Mouse (Mus musculus) kidney, adult 11 months (tissue): ENCODE measurements at regions not wholly inside any gene's neighbourhood (a gene's known extent, or its start where the extent isn't known, plus 50 kb on each side); places are given as distances from the start of the nearest gene placed in this dataset.

ENCODE experiments used
- DNase-seq: peaks from one replicate; pipeline ENCODE4 v3.0.0; 2022

DNA sequence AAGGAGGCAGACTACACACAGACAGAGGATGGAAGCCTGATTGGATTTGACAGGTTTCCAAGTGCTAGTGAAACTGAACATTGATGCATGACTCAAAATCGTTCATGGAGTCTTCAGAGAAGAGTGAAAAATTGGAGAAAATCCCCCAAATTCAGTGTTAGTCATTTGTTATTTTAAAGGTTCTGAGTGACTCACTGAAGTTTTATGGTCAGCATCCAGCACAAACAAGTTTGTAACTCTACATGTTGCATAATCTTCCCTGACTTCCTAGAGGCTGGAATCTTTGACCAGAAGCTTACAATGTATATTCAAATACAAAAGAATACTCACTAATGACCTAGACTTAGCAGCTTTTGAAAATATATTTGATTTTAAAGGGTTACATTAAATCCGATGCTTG, 224.3 kb upstream of the Pot1a start:
- no peak for DNase-seq

DNA sequence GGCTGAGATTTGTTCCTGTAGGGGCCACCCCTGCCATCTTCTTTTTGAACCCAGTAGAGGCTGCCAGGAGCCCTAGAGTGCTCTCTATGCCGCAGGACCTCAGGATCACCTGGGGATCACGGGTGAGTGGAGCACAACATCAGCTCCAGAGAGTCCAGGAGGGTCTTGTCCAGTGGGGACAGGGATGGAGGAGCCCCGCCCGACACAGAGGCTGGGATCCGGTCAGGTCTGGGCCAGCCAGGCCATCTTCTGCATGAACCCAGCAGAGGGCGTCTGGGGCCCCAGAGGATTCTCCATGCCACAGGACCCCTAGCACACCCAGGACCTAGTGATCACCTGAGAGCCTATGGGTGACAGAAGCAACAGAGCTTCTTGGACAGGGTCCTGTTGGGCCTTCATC, 206.3 kb upstream of the Pot1a start:
- DNase-seq = no peak

DNA sequence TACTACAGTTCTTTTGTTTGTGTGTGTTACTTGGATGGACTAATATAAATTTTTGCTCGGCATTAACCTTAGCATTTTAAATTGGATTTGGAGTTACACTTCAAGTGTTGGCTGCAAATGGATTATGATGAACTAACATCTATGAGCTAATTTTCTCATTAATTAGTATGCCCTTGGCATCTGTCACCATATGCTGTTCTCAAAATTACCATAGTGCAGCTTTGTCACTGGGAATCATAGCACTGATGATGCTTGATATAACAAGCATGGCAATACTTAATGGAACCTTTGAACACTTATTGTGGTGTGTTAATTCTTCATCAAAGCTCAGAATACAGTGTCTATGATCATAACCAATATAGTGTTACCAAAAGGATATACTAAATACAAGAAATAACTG, 185.0 kb upstream of the Pot1a start:
- no peak for DNase-seq

DNA sequence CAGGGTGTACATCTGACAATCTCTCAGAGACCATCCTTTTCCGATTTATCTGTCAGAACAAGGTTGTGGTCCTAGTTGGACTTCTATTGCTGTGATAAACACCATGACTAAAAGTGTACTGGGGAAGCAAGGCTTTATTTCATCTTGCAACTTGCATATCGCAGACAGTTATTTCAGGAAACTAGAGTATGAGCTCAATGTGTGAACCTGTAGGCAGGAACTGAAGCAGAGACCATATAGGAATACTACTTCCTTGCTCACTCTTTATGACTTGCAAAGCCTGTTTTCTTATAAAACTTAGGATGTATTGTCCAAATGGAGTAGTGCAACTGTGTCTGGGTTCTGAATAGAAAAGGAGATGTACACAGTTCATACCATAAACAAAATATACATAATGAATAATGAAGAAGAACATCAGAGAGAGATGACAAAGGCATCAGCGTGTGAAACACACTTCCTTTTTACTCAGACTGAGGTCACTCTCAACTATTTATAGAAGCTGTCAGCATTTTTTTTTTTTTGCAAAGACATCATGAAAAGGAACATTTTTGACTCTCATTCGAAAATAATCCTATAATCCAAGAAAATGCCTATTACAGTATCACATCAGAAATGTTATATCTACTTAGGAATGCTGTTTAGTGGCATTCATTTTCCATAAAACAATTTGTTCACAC, 169.3 kb upstream of the Pot1a start:
- no peak for DNase-seq

DNA sequence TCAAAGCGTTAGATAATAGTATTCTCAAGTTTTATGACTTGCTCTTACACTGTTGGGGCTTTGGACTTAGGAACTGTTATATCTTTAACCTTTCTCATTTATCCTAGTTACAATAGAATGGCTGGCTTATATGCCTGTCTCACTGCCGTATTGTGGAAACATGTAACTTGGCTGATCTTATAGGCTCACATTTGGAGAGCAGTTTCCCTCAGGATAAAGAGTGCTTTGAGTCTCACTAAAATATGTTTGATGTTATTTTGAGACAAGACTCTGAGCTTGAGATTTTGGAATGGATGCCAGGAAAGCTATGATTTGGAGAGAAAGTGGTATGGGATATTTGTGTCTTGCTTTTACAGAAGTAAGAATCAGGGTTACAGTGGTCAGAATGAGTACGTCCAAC, 156.4 kb upstream of the Pot1a start:
- no peak for DNase-seq

DNA sequence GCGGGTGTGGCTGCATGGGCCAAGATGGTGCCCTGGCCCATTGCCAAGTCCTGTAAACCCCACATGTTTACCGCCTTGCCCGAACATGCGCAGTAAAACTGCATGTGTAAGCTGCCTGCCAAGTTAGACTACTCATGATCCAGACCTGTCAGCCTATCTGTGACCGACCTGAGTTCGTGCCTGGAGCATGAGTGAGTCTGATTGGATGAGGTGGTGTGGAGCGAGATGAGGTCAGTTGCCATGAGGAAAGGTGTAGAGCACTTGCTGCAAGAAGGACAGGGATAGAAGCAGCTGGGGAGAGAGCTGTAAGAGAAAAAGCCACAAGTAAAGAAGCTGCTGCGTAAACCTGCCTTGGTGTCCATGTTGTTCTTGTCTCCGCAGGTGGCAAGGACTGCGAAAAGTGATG, 122.1 kb upstream of the Pot1a start:
- no peak for DNase-seq

DNA sequence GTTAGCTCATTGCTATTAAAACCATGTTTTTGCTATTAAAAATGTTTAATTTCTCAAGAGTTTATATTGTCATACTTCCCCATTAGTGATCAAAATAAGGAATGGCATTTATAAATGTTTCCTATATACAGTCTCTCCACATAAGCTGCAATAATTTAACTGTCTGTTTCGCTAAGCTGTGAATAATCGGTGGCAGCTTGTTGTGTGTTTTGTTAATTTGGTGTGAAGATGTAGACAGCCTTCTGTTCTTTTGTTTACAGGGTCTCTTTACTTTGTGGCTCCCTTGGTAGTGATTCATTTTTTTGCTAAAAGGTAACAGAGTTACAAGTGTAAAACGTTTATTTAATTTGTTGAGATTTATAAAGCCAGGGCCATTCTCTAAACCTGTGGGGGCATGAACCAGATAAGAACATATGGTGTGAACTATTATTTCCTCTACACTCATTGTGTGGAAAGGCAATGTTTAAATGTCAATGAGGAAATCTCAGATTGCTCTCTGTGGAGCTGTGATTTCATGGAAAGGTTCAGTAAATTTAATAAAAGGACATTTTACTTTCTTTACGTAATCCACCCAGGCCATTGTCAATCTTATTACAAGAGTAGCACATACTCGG, 108.9 kb upstream of the Pot1a start:
- no peak for DNase-seq

DNA sequence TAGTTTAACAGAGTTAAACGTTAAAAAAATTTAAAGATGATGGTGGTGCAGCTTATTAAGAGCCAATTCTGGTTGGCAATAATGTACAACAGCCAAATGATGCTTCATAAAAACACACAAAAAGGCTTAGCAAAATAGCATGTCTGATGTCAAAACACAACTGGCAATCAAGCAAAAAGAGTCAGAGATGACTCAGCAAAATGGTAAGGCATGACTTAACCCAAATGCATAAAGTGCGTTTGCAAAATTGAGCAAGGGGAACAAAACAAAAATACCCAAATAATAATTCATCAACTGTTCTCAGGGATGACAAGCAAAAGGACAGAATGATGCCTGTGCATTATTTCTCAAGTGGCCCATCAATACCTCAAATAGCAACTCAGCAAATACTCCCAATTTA, 105.1 kb upstream of the Pot1a start:
- no peak for DNase-seq

DNA sequence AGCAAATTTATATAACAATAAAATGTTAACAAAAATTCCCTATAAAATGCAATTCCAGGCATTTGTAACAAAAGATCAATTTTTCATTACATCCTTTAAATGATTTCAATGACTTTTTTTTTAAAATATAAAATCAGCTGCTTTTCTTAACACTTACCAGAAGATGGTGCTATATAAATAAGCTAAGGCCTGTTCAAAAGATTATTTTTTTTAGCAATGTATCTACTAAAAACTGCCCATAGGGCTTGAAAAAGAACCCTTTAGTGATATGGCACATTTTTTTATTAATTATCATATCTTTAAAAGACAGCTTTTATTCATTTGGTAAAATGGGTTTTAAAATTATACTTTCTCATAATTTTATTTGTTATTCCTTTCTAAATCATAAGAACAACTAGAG, 90.9 kb upstream of the Pot1a start:
- DNase-seq = no peak

DNA sequence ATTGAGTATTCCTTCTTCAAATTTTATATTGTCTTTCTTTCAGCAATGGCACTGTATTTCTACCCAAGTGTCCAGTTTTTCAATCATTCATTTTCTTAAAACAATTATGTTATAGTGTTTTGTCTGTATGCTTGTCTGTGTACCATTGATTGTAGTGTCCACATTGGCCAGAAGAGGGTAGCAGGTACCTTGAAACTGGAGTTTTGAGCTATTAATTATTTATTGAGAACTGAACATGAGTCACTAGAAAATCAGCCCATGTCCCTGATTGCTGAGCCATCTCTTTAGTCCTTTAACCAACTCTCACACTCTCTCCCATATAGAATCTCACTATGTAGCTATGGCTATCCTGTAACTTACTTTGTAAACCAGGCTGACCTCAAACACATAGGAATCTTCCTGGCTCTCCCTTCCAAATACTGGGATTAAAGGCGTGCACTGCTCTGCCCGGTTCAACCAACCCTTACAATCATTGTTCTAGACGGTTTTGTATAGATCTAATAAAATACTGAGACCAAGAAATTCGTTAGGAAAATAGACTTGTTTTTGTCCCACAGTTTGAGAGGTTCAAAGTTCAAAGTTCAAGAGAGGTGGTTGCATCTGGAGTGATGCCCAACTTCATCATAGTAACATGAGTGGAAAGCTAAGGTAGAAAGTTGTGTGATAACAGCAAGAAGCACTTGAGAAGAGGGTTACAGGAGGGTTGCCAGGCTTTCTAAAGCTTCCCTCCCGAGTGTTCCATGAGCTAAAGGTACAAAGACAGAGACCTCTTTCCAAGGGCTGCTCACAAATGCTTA, 85.6 kb upstream of the Pot1a start:
- DNase-seq = peak; percentile 11

DNA sequence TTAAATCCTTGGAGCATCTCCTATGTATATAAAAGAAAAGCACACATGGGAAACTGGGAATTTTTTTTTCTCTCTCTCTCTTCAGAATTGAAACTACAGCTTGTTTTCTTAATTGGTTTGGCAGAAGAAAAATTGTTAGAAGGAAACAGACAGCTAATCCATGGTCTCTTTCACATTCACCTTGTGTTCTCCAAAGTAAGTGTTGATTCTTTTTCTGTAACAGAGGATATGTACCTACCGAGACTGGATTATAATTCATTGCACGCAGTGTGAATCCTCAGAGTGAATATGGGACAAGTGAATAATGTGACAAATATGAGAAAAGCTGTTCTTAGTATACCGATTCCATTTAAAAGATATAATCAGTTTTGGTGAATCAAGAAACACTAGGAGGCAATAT, 58.9 kb upstream of the Pot1a start:
- no peak for DNase-seq
